Comparison of ENCODE assay signal across 11 mouse cellular contexts in the genomic region with DNA sequence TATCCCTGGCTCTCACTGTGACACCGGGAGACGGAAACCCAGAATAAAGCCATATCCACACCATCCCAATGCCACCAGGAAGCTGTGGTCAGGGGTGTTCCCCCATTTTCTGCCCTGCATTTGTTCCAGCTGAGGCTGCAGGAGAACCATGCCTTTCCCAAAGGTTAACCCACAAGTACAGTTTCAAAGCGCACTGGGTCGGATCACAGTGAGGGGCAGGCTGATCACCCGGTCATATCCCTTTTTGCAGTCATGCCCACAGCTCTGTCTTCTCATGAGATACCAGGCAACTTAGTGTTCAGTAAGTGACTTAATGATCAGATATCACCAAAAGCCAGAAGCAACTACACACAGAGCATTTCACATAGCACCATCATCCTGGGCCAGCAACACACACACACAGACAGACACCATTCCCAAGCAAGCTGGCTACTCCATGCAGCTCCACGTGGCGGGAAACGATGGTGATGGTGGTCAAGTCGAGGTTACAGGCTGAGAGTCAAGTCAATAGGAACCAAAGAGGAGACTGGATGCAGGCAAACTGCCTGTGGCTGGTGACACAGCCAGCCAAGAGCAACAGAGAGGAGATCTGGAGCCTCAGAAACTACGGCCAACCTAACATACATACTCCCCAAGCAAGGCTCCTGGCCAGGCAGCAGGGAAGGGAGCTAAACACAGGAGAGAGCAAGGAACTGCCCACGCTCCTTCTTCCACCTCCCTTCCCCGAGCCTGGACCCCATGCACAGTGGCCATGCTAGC. TPM values are rescaled to one million over a fixed set of nuclear protein-coding genes. Genes with fewer than 3 reads are reported as not detected.
DNase-seq lines count a peak whose midpoint lies in the region; ATAC-seq and TF ChIP-seq lines count a peak whose summit lies in the region.
"Had no signal": no experiment of that assay in that cellular context is flagged by ENCODE, and none has a peak within 500 bp of the region (broad histone marks: within the 10 kb centered on the region; RNA-seq: fewer than 3 reads in every experiment).

No protein-coding gene starts in this region.

- no peak for TF ChIP-seq CTCF in heart, postnatal 0 days (IDR thresholded peaks at IDR 0.05; ENCODE audit: low read depth)
- TF ChIP-seq CTCF in liver, postnatal 0 days (IDR thresholded peaks at IDR 0.05; ENCODE audit: low read depth): no peak
- TF ChIP-seq CTCF in left cerebral cortex, adult 2 months (IDR thresholded peaks at IDR 0.05): no peak

- no peak overlapping the region for H3K9ac ChIP-seq in heart, postnatal 0 days (replicated peaks; ENCODE audit: low read depth, low read length)
- H3K9ac ChIP-seq in hindbrain, embryonic 14.5 days: no peak overlapping the region
- H3K9ac ChIP-seq in neural tube, embryonic 13.5 days: no peak overlapping the region
- H3K9ac ChIP-seq in liver, postnatal 0 days (replicated peaks): no peak overlapping the region

- H3K36me3 ChIP-seq in heart, postnatal 0 days (replicated peaks; ENCODE audit: control insufficient read depth, insufficient read depth, low read length): no peaks in the 10 kb centered on the region
- H3K36me3 ChIP-seq in hindbrain, embryonic 14.5 days (replicated peaks; ENCODE audit: control insufficient read depth, insufficient read depth): no peaks in the 10 kb centered on the region
- no peaks in the 10 kb centered on the region for H3K36me3 ChIP-seq in neural tube, embryonic 13.5 days
- H3K36me3 ChIP-seq in liver, postnatal 0 days (replicated peaks; ENCODE audit: insufficient read depth, low read length): no peaks in the 10 kb centered on the region

- 71% methylated on average over 12 of the region's 12 CpGs for WGBS in heart, postnatal 0 days
- WGBS in hindbrain, embryonic 14.5 days: 84% methylated on average over 12 of the region's 12 CpGs
- WGBS in neural tube, embryonic 13.5 days: 78% methylated on average over 12 of the region's 12 CpGs
- 73% methylated on average over 12 of the region's 12 CpGs for WGBS in liver, postnatal 0 days (ENCODE audit: insufficient replicate concordance)

- no peak for ATAC-seq in heart, postnatal 0 days (ENCODE audit: insufficient read depth, low read depth)
- no peak for ATAC-seq in hindbrain, embryonic 14.5 days (ENCODE audit: low FRiP score)
- no peak for ATAC-seq in neural tube, embryonic 13.5 days (ENCODE audit: low read depth)
- ATAC-seq in liver, postnatal 0 days: no peak
- ATAC-seq: inflammation-experienced regulatory T-cells, adult 6 months had no signal

- H3K4me3 ChIP-seq in heart, postnatal 0 days (ENCODE audit: low read depth, low read length): no peak overlapping the region
- H3K4me3 ChIP-seq in hindbrain, embryonic 14.5 days (replicated peaks; ENCODE audit: low read length): no peak overlapping the region
- no peak overlapping the region for H3K4me3 ChIP-seq in neural tube, embryonic 13.5 days
- no peak overlapping the region for H3K4me3 ChIP-seq in liver, postnatal 0 days (ENCODE audit: low read depth, low read length)
- no peak overlapping the region for H3K4me3 ChIP-seq in left cerebral cortex, adult 2 months

- no peak for DNase-seq in heart, postnatal 0 days (ENCODE audit: low spot score)
- DNase-seq in heart, postnatal 25 days (ENCODE audit: low spot score): no peak
- DNase-seq in fibroblast of lung, adult 2 months (ENCODE audit: low read depth): peak; percentile 55
- no peak for DNase-seq in hindbrain, embryonic 14.5 days (ENCODE audit: low spot score)
- DNase-seq in liver, postnatal 0 days: no peak
- no peak for DNase-seq in left cerebral cortex, adult 2 months (ENCODE audit: extremely low spot score in 1 of 2, low spot score in 2 of 2)
- DNase-seq: cerebellum, adult 18-20 months; lung, postnatal 36 days; thymus, adult 18-20 months had no signal

- peaks cover 69% of the 10 kb centered on the region for H3K4me1 ChIP-seq in heart, postnatal 0 days (ENCODE audit: control insufficient read depth, insufficient read depth)
- H3K4me1 ChIP-seq in hindbrain, embryonic 14.5 days (replicated peaks; ENCODE audit: control insufficient read depth, insufficient read depth, low read length): peaks cover 66% of the 10 kb centered on the region
- peaks cover 90% of the 10 kb centered on the region for H3K4me1 ChIP-seq in neural tube, embryonic 13.5 days (replicated peaks)
- H3K4me1 ChIP-seq in liver, postnatal 0 days (ENCODE audit: insufficient read depth): peaks cover 27% of the 10 kb centered on the region

- intact Hi-C loops in heart, postnatal 25 days (cut with DNase I): loop anchor here (2.0 kb wide), 1 partner anchor 34 kb away; no protein-coding TSS in a partner anchor
- intact Hi-C loops in left cerebral cortex, adult 2 months (cut with DNase I): no loop called here

- no peaks in the 10 kb centered on the region for H3K9me3 ChIP-seq in heart, postnatal 0 days (replicated peaks; ENCODE audit: control insufficient read depth, low read length)
- no peaks in the 10 kb centered on the region for H3K9me3 ChIP-seq in hindbrain, embryonic 14.5 days (ENCODE audit: control insufficient read depth, low read length)
- H3K9me3 ChIP-seq in neural tube, embryonic 13.5 days: no peaks in the 10 kb centered on the region
- no peaks in the 10 kb centered on the region for H3K9me3 ChIP-seq in liver, postnatal 0 days (ENCODE audit: low read length)

- peak overlapping the region; percentile 23; the same call in 1 of the 2 replicates for H3K27ac ChIP-seq in heart, postnatal 0 days (ENCODE audit: low read depth)
- 0 out of 2 replicates have a peak overlapping the region, but pooled peaks have one; percentile 3 for H3K27ac ChIP-seq in hindbrain, embryonic 14.5 days
- H3K27ac ChIP-seq in neural tube, embryonic 13.5 days (replicated peaks): peak overlapping the region; percentile 98
- no peak overlapping the region for H3K27ac ChIP-seq in liver, postnatal 0 days (ENCODE audit: low read depth)
- H3K27ac ChIP-seq in left cerebral cortex, adult 2 months: no peak overlapping the region; the same call in 1 of the 2 replicates

- no peak for TF ChIP-seq EP300 in heart, postnatal 0 days (IDR thresholded peaks at IDR 0.05; ENCODE audit: low read depth)
- TF ChIP-seq EP300 in liver, postnatal 0 days (IDR thresholded peaks at IDR 0.05; ENCODE audit: low read depth): no peak

- H3K27me3 ChIP-seq in heart, postnatal 0 days (ENCODE audit: control insufficient read depth, insufficient read depth, low read length): no peaks in the 10 kb centered on the region
- H3K27me3 ChIP-seq in hindbrain, embryonic 14.5 days (ENCODE audit: control insufficient read depth, insufficient read depth, low read length): no peaks in the 10 kb centered on the region
- no peaks in the 10 kb centered on the region for H3K27me3 ChIP-seq in neural tube, embryonic 13.5 days
- H3K27me3 ChIP-seq in liver, postnatal 0 days (ENCODE audit: insufficient read depth, low read length): no peaks in the 10 kb centered on the region

- H3K4me2 ChIP-seq in heart, postnatal 0 days (ENCODE audit: low read depth, low read length): no peak overlapping the region
- no peak overlapping the region for H3K4me2 ChIP-seq in hindbrain, embryonic 14.5 days (replicated peaks)
- no peak overlapping the region for H3K4me2 ChIP-seq in neural tube, embryonic 13.5 days
- H3K4me2 ChIP-seq in liver, postnatal 0 days (ENCODE audit: low read depth, low read length): no peak overlapping the region

RNA-seq across cellular contexts. Expression of a gene that starts 35.7 kb away (rescaled TPM):
- total RNA-seq in heart, postnatal 0 days (2014; rRNA removed; ENCODE audit: low replicate concordance): 21.6 and 73.8 TPM in 2 replicates
- polyA plus RNA-seq in heart, postnatal 0 days (2015; fragmentation: Nextera tagmentation; extraction: Ambion mirVana): 14.3 and 15.5 TPM in 2 replicates
- total RNA-seq in heart, postnatal 25 days (2021): 10 to 100 TPM; 67.8 to 89.5 TPM
- 26.0 and 27.4 TPM in 2 replicates for polyA plus RNA-seq in hindbrain, embryonic 14.5 days (2014; fragmentation: Nextera tagmentation; extraction: Ambion mirVana)
- 29.2 and 30.4 TPM in 2 replicates for polyA plus RNA-seq in neural tube, embryonic 13.5 days (2015; fragmentation: Nextera tagmentation; extraction: Ambion mirVana)
- 3.1 and 3.4 TPM in 2 replicates for polyA plus RNA-seq in liver, postnatal 0 days (2015; fragmentation: Nextera tagmentation; extraction: Ambion mirVana)
- total RNA-seq in left cerebral cortex, adult 2 months (2021): 100 to 1,000 TPM; 228 to 270 TPM

Comparison
In these comparisons a context has a peak if more than half of its experiments do, and no peak if none do; other contexts are left out.
1. H3K27ac ChIP-seq: peak in heart, postnatal 0 days (single experiment), hindbrain, embryonic 14.5 days (single experiment) and neural tube, embryonic 13.5 days (single experiment); none in liver, postnatal 0 days (single experiment) and left cerebral cortex, adult 2 months (single experiment).